Mouse (Mus musculus) inflammation-experienced regulatory T-cells, adult 16 weeks (primary cell): Measurements from ENCODE around the gene Orc2. TPM values are rescaled to one million over a fixed set of nuclear protein-coding genes. Genes with fewer than 3 reads are reported as not detected.

Experiments
- polyA plus RNA-seq: library from polyadenylated mRNA; unstranded; fragments of 100-300 nt; shearing (Covaris generic); gene quantifications from one replicate; pipeline ENCODE4 v1.2.1, GENCODE M21; 2017

Gene Orc2
- polyA plus RNA-seq: 30.4 TPM

GRCm38 (mm10) chr1:58504577-58505254, at the start of gene Orc2:
TSS of gene Orc2 (minus strand) at chr1:58505109.

GRCm38 (mm10) chr1:58445143-58445722, 59.7 kb downstream of the Orc2 start, which contains the start of the genes Nif3l1 and Ppil3:
TSS of gene Nif3l1 (plus strand) at chr1:58445151.
TSS of gene Ppil3 (minus strand) at chr1:58445486.

GRCm38 (mm10) chr1:58423371-58424248, 81.3 kb downstream of the Orc2 start, which contains the start of gene Clk1:
TSS of gene Clk1 (minus strand) at chr1:58424066.

Other genes with a start within 250 kb of the Orc2 start
- not detected for gene Aox2, start 226.8 kb downstream of the Orc2 start, polyA plus RNA-seq
- gene Bzw1, start 112.2 kb downstream of the Orc2 start, polyA plus RNA-seq: 431 TPM
- 444 TPM for gene Clk1, start 81.0 kb downstream of the Orc2 start, polyA plus RNA-seq
- gene Nif3l1, start 60.0 kb downstream of the Orc2 start, polyA plus RNA-seq: 46.4 TPM
- 69.7 TPM for gene Ppil3, start 59.6 kb downstream of the Orc2 start, polyA plus RNA-seq
- 16.4 TPM for gene Fam126b, start 81.2 kb upstream of the Orc2 start, polyA plus RNA-seq
- 130 TPM for gene Ndufb3, start 81.3 kb upstream of the Orc2 start, polyA plus RNA-seq
- 0.59 TPM for gene Als2cr12, start 190.9 kb upstream of the Orc2 start, polyA plus RNA-seq
- gene Cflar, start 206.4 kb upstream of the Orc2 start, polyA plus RNA-seq: 150 TPM